Mouse (Mus musculus) liver, embryonic 15.5 days (tissue): Measurements from ENCODE around the gene Meis1. TPM values are rescaled to one million over a fixed set of nuclear protein-coding genes. Genes with fewer than 3 reads are reported as not detected.

Experiments
- ATAC-seq: fragments of 200-750 bp; cut with Nextera tagmentation; 2 replicates; pipeline ENCODE4 v1.8.0; 2017; ENCODE audit warnings: moderate number of reproducible peaks, mild to moderate bottlenecking, moderate library complexity; ENCODE audit not compliant: insufficient read depth
- H3K27ac ChIP-seq: fragments of 300-500 bp; sonication (generic); replicated peaks from 2 replicates; pipeline ENCODE4 v1.5.1; 2015; ENCODE audit warnings: mild to moderate bottlenecking, inconsistent platforms
- H3K27me3 ChIP-seq: fragments of 300-500 bp; sonication (generic); 2 replicates; pipeline ENCODE4 v1.6.1; 2015; ENCODE audit warnings: mild to moderate bottlenecking, inconsistent platforms
- H3K36me3 ChIP-seq: fragments of 300-500 bp; sonication (generic); replicated peaks from 2 replicates; pipeline ENCODE4 v1.6.1; 2015; ENCODE audit warnings: moderate library complexity, mild to moderate bottlenecking, inconsistent platforms
- H3K4me1 ChIP-seq: fragments of 300-500 bp; sonication (generic); replicated peaks from 2 replicates; pipeline ENCODE4 v1.6.1; 2015; ENCODE audit warnings: inconsistent platforms
- H3K4me2 ChIP-seq: fragments of 300-500 bp; sonication (generic); 2 replicates; pipeline ENCODE4 v1.6.1; 2015; ENCODE audit warnings: moderate library complexity, mild to moderate bottlenecking, inconsistent platforms
- H3K4me3 ChIP-seq: fragments of 300-500 bp; sonication (generic); replicated peaks from 2 replicates; pipeline ENCODE4 v1.5.1; 2015; ENCODE audit warnings: mild to moderate bottlenecking, inconsistent platforms
- H3K9ac ChIP-seq: fragments of 300-500 bp; sonication (generic); 2 replicates; pipeline ENCODE4 v1.6.1; 2015; ENCODE audit warnings: moderate library complexity, mild to moderate bottlenecking, inconsistent platforms
- H3K9me3 ChIP-seq: fragments of 300-500 bp; sonication (generic); replicated peaks from 2 replicates; pipeline ENCODE4 v1.6.1; 2016; ENCODE audit warnings: inconsistent platforms
- WGBS: fragments of 180-500 bp; shearing (Covaris S2); methylation state at CpG from one replicate; pipeline ENCODE4 v1.1.7; 2015; ENCODE audit warnings: mixed read lengths; ENCODE audit not compliant: insufficient replicate concordance; 5-methylcytosine and 5-hydroxymethylcytosine counted together
- polyA plus RNA-seq: library from polyadenylated mRNA; unstranded; fragments of >200 nt; fragmentation: Nextera tagmentation; extraction: Ambion mirVana; gene quantifications from 2 replicates; pipeline ENCODE4 v1.2.1, GENCODE M21; 2015

The Meis1 gene
- polyA plus RNA-seq, 1 experiment from 2014 or later, result 8.1 TPM

DNA sequence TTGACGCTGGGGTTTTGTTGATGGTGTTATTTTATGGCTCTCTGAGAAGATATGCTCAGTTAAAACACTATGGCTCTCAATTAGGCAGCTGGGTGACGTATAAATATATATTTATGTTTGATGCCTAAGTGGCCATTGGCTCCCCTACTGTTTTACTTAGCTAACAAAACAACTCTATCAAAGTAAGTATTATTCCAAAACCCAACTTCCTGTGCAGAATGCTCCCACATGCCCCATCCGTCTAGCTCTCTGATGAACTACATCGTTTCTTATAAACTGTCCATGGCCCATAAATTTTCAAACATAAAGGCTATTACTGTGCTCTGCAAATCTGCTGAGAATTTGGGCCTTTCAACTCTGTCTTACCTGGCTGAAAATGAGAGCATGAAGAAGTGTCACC, 168.0 kb downstream of the Meis1 start:
- no peaks in the 10 kb centered on the region for H3K27me3 ChIP-seq
- H3K27ac ChIP-seq, result no peak overlapping the region
- no peaks in the 10 kb centered on the region for H3K9me3 ChIP-seq
- no peak overlapping the region for H3K4me2 ChIP-seq
- no peaks in the 10 kb centered on the region for H3K4me1 ChIP-seq
- H3K4me3 ChIP-seq, result no peak overlapping the region
- WGBS, result 51% methylated on average over 4 of the region's 4 CpGs
- no peak overlapping the region for H3K9ac ChIP-seq
- ATAC-seq, result no peak
- H3K36me3 ChIP-seq, result no peaks in the 10 kb centered on the region

GRCm38 (mm10) chr11:18847650-18848049, 171.1 kb downstream of the Meis1 start:
- Histone ChIP-seq H3K4me1 (no peaks in the 10 kb centered on the region), H3K9ac (no peak overlapping the region), H3K27me3 (no peaks in the 10 kb centered on the region), H3K4me2 (no peak overlapping the region), H3K9me3 (no peaks in the 10 kb centered on the region), H3K4me3 (no peak overlapping the region), H3K27ac (no peak overlapping the region), H3K36me3 (no peaks in the 10 kb centered on the region)
- 71% methylated on average over 3 of the region's 3 CpGs for WGBS
- ATAC-seq, result no peak

GRCm38 (mm10) chr11:18846472-18846871, 172.3 kb downstream of the Meis1 start:
- ATAC-seq, result no peak
- Histone ChIP-seq H3K4me3 (no peak overlapping the region), H3K36me3 (no peaks in the 10 kb centered on the region), H3K27ac (no peak overlapping the region), H3K4me2 (no peak overlapping the region), H3K27me3 (no peaks in the 10 kb centered on the region), H3K9ac (no peak overlapping the region), H3K9me3 (no peaks in the 10 kb centered on the region), H3K4me1 (no peaks in the 10 kb centered on the region)
- WGBS, result 67% methylated on average over 4 of the region's 4 CpGs

DNA sequence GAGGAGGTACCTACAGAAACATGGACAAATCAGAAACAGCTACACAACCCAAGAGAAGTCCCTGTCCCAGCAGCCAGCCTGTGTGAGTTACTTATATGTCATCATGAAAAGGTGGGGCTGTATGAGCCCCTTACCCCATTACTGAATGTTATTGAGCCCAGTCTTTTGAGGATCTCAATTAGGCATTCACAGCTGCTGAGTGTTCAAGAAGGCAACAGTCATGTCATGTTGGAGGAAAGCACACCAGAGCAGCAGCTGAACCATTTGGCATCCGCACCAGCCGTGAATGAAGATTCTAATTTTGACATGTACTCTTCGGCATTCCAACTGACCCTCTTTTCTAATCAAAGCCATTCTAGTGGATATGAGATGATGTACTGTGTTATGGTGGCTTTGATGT, 172.9 kb downstream of the Meis1 start:
- no peak for ATAC-seq
- Histone ChIP-seq H3K4me2 (no peak overlapping the region), H3K27me3 (no peaks in the 10 kb centered on the region), H3K9ac (no peak overlapping the region), H3K36me3 (no peaks in the 10 kb centered on the region), H3K4me3 (no peak overlapping the region), H3K9me3 (no peaks in the 10 kb centered on the region), H3K27ac (no peak overlapping the region), H3K4me1 (no peaks in the 10 kb centered on the region)
- 80% methylated on average over 3 of the region's 3 CpGs for WGBS

- H3K27ac ChIP-seq, result no peak overlapping the region
Measured at GRCm38 (mm10) chr11:18845466-18845865, 173.3 kb downstream of the Meis1 start.

DNA sequence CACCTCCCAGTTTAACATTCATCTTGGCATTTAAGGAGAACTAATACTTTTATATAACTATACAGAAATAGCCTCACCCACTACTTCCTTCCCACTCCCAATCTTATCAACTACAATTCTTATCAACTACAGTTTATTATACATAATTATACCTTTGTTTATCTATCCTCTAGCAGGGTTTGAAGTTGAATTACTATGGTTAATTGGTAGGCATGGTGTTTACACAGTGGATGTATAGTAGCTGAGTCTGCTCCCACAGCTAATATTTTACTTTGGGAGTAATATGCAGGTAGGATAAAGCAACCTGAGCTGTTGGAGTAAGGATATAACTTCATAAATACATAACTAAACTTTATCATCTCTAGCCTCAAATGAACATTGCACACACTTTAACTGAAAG, 188.7 kb downstream of the Meis1 start:
- H3K27me3 ChIP-seq, result no peaks in the 10 kb centered on the region
- H3K9ac ChIP-seq, result no peak overlapping the region
- no peaks in the 10 kb centered on the region for H3K9me3 ChIP-seq
- ATAC-seq, result no peak
- H3K4me3 ChIP-seq, result no peak overlapping the region
- H3K36me3 ChIP-seq, result no peaks in the 10 kb centered on the region
- H3K27ac ChIP-seq, result no peak overlapping the region
- no peaks in the 10 kb centered on the region for H3K4me1 ChIP-seq
- no peak overlapping the region for H3K4me2 ChIP-seq

More at GRCm38 (mm10) chr11:18845466-18845865, 173.3 kb downstream of the Meis1 start:
- Histone ChIP-seq H3K27me3 (no peaks in the 10 kb centered on the region), H3K9ac (no peak overlapping the region), H3K9me3 (no peaks in the 10 kb centered on the region), H3K36me3 (no peaks in the 10 kb centered on the region), H3K4me3 (no peak overlapping the region), H3K4me1 (no peaks in the 10 kb centered on the region), H3K4me2 (no peak overlapping the region)
- ATAC-seq, result no peak
- WGBS, result 68% methylated on average over 6 of the region's 6 CpGs
